Mouse (Mus musculus): ENCODE measurements around the gene Ccnd1. TPM values are rescaled to one million over a fixed set of nuclear protein-coding genes. Genes with fewer than 3 reads are reported as not detected.
"Not testable (repeated sequence)": the region's sequence is repeated elsewhere in the genome, so short reads cannot be mapped to it uniquely, and the experiment has no call there.

The Ccnd1 gene
- total RNA-seq, 2 experiments from 2014 or later = 28.1 to 37.0 TPM

DNA sequence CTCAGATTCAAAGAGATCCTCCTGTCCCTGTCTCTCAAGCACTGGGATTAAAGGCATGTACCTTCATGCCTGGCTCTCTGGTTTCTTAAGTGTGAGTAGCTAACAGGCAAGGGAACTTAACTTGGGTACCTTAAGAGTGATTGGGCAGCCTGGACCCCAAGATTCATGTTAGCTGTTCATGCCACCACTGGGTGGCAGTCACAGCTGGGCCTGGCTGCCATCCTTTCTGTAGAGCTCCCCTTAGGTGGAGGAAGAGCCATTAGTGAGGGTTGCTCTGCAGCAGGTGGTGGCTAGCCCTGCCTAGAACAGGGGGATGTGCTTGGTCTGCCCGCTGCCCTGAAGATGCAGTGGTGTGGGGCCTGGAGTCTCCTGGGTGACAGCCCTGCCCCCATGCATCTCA, 20.9 kb downstream of the Ccnd1 start:
- DNase-seq (ENCODE audit: extremely low spot score in 1 of 2, low spot score in 2 of 2) = no peak
- intact Hi-C loops (cut with DNase I) = no loop called here

DNA sequence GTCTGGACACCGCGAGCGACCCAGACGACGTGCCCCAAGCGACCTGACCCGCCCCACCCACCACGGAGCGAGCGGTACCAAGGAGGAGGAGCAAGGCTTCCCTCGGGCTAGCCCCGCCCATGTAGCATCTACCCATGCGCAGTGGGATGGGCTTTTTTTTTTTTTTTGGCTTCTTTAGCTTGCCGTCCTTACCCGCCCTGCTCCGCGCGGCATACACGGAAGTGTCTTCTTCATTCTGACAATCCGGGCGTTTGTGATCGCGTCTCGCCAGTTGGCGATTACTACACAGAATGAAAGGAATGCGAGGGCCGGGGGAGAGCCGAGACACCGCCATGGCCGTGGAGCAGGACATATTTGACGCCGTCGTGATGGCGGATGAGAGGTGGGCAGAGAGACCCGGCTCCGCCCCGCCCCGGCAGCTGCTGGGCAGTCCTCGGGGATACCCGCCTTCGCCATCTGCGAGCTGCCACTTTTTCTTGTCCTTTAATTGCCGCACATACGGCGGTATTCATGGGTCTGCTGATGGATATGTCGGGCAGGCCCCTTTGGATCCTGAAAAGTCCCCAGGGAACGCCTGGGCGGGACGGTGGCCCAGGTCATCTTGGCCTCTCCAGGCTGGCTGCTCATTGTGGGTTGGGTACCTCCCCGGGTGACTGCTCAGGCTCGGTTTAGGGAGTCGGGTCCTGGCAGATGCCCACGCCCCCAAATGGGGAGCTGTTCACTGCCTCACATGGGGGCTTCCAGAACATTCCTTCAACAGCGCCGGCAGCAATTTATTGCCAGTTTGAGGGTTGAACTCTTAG, 24.6 kb downstream of the Ccnd1 start, which contains the start of gene LTO1:
Gene LTO1, plus strand, starts transcription at position 153 of the 803 bp plus-strand sequence.
- DNase-seq (ENCODE audit: extremely low spot score in 1 of 2, low spot score in 2 of 2) = peak; percentile 87 to 94
- intact Hi-C loops (cut with DNase I) = no loop called here

DNA sequence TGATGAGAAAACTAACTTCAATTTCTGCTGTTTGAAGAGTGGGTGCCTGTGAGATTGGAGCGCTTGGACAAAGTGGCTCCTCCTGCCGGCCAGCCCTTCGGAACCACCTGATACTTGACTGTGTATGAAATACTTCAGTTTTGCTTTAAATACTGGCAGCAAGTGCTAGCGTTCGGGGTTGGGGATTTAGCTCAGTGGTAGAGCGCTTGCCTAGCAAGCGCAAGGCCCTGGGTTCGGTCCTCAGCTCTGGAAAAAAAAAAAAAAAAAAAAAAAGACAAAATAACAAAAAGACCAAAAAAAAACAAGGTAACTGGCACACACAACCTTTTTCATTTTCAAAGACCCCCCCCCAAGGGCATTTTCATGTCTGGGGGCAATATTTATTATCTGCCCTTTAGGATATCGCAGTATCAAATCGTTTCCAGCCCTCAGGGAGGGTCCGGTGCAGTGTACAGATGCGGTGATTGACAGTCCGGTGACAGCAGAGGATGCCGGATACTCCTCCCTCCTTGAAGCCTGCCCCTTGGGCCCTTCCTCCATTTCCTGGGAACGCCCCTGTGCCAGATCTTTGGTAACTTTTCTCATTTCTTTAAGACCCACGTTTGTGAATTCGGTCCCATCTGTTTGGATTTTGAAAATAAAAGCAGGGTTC, 25.3 kb downstream of the Ccnd1 start:
- peak; percentile 62 to 78 for DNase-seq (ENCODE audit: extremely low spot score in 1 of 2, low spot score in 2 of 2)
- intact Hi-C loops (cut with DNase I) = no loop called here

DNA sequence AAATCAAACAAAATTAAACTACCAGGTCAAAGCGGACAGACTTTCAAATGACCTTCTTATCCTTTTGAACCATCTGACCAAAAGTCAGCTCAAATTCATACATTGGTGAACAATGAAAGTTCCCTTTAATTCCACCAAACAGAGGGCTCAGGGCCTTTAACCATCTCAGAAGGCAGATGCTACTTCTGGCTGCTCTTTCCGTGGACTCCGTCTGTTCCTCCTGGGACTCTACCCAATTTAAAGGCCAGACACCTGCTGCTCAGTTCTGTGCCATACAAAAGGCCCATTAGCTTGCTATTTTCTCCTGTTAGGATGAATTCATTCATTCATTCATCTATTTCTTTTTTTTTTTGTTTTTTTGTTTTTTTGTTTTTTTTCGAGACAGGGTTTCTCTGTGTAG, 26.8 kb downstream of the Ccnd1 start:
- intact Hi-C loops (cut with DNase I) = no loop called here

DNA sequence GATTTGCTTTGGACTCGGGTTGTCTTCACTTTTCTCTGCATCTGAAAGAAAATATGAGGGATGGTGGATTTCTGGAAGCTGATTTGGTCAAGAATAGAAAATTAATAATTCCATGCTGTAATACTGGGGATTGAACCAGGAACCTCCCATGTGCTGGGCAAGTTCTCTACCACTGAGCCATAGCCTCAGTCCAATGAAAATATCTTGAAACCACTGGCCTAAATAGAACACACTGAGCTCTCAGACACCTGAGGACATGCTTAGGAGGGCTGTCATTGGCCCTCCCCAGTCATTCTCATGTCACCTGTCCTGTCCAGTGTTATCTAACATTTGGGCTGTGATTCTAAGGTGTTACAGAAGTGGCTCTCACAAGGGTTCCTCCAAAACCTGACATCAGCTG, 28.6 kb downstream of the Ccnd1 start:
- intact Hi-C loops (cut with DNase I) = no loop called here
- no peak for DNase-seq (ENCODE audit: extremely low spot score in 1 of 2, low spot score in 2 of 2)

More for the DNA sequence above, 26.8 kb downstream of the Ccnd1 start:
- DNase-seq (ENCODE audit: extremely low spot score in 1 of 2, low spot score in 2 of 2) = no peak

DNA sequence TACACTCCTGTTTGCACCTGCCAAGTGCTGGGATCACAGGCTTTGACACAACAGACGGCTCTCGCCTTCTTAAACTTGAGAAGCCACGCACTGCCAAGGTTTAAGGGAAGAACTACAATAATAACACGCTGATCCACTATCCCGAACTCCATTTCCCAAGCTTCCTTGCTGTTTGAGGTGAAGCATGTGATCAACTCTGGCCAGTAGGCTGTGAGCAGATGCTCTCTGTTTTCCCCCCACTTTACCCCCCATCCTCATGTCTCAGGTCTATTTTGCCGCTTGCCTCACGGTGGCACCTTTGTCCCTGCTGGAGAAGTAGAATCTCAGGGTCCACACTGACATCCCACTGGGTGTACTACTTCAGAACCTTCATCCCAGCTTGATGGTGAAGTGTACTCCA, 31.0 kb downstream of the Ccnd1 start:
- no peak for DNase-seq (ENCODE audit: extremely low spot score in 1 of 2, low spot score in 2 of 2)
- intact Hi-C loops (cut with DNase I) = loop anchor here (5.0 kb wide), 1 partner anchor 321 kb away; no protein-coding TSS in a partner anchor

DNA sequence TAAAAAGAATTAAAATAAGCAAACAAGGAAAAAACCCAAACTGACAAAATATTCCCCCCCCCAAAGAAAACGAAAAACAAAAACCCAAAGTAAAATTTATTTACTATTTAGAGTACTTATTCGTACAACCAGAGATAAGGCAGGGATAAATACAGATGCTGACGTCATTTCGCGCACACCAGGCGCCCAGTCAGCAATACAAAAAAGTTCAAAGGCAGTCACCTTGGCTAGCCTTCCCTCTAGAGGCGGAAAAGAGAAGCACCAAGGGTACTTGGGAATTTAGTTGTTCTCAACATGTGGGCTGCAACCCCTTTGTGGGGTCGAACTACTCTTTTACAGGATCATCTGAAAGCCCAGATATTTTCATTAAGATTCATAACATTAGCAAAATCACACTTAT, 31.9 kb downstream of the Ccnd1 start:
- intact Hi-C loops (cut with DNase I) = loop anchor here (5.0 kb wide), 1 partner anchor 320 kb away; no protein-coding TSS in a partner anchor
- DNase-seq (ENCODE audit: extremely low spot score in 1 of 2, low spot score in 2 of 2) = no peak

DNA sequence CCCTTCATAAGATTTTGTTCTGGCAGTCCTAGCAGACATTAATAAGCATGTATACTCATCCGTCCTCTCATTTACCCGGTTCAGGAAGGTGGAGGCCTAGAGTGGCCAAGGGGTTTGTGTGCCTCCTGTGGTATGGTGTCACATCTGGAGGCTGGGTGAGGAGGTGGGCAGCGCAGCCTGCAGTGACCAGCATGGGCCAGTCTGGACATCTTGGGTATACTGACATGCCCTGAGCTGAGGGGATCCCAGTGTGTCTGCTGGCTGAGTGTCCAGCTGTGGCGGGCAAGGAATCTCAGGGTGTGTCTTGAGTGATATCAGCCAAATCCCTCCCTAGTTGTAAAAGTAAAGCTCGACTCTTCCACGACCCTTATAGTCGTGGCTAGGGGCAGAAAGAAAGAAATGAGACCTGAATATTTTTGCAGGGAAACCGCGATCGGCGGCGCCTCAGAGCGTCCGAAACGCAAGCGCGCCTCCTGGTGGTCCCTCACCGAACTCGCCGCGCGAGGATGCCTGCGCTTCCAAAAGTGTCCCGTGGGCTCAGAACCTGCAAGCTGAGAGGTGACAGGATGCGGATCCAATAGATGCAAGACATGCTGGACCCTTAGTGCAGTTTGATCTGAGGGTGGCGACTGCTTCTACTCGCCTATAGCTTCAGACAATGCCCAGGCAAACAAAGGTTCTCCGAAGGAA, 32.9 kb downstream of the Ccnd1 start:
- intact Hi-C loops (cut with DNase I) = loop anchor here (5.0 kb wide), 1 partner anchor 320 kb away; no protein-coding TSS in a partner anchor
- peak in 1 of 2 experiments; percentile 73 for DNase-seq (ENCODE audit: extremely low spot score in 1 of 2, low spot score in 2 of 2)

DNA sequence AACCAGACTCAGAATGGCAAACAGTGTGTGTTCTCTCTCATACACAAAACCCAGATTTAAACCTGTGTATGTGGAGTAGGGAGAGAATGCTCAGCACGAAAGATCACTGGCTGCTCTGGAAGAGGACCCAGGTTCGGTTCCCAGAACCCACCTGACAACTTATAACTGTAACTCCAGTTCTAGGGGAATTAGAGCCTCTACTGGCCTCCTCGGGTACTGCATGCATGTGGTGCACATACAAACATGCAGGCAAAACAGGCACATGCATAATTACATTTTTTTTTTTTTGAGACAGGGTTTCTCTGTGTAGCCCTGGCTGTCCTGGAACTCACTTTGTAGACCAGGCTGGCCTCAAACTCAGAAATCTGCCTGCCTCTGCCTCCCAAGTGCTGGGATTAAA, 34.2 kb downstream of the Ccnd1 start:
- intact Hi-C loops (cut with DNase I) = loop anchor here (5.0 kb wide), 1 partner anchor 318 kb away; no protein-coding TSS in a partner anchor
- DNase-seq (ENCODE audit: extremely low spot score in 1 of 2, low spot score in 2 of 2) = not testable (repeated sequence)

DNA sequence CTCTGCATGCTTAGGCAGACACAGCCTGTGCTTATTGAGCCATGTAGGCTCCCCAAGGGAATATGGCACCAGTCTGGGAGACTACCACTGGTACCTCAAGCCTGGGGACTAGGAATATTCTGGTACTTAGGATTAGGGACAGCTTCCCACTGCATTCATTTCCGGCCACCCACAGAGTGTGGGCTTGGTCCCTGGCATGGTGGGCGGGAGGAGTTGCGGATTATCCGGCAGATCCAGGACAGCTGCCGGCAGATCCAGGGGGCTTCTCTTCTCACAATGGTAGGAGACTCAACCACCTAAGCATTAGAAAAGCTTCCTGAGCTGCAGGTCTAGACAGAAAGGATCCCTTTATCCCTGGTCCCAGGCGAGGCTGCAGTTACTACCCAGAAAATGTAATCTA, 41.2 kb downstream of the Ccnd1 start:
- DNase-seq (ENCODE audit: extremely low spot score in 1 of 2, low spot score in 2 of 2) = no peak
- intact Hi-C loops (cut with DNase I) = no loop called here

DNA sequence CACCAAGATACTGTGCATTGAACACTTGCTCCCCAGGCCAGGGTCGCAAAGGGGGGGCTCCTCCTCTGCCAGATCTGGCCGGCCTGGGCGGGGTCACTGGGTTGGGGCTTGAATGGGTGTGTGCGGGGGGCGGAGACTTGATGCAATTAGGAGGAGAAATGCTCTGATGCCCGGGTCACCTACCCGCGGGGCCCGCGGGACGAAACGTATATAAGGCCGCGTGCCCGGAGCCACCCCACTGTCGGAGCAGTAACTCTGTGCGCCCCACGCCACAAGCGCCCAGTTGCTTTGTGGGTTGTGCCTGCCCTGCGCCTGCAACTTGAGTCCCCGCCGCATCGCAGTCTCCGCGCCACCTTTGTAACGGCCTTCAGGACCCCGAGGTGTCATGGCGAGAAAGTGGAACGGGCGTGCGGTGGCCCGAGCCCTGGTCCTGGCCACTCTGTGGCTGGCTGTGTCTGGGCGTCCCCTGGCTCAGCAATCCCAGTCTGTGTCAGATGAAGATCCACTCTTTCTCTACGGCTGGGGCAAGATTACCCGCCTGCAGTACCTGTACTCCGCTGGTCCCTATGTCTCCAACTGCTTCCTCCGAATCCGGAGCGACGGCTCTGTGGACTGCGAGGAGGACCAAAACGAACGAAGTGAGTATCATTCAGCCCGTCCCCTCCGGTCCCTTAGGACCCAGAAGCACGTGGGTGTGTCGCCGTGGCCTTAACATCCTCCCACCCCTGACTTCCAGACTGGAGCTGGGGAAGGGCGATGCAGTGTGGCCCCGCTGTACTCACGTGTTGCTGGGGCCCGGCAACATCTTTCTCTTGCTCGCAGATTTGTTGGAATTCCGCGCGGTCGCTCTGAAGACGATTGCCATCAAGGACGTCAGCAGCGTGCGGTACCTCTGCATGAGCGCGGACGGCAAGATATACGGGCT, 43.2 kb downstream of the Ccnd1 start, which contains the start of gene Fgf15:
Gene Fgf15, plus strand, starts transcription at position 238 of the 925 bp plus-strand sequence.
- peak in 1 of 2 experiments; percentile 55 for DNase-seq (ENCODE audit: extremely low spot score in 1 of 2, low spot score in 2 of 2)
- intact Hi-C loops (cut with DNase I) = no loop called here

DNA sequence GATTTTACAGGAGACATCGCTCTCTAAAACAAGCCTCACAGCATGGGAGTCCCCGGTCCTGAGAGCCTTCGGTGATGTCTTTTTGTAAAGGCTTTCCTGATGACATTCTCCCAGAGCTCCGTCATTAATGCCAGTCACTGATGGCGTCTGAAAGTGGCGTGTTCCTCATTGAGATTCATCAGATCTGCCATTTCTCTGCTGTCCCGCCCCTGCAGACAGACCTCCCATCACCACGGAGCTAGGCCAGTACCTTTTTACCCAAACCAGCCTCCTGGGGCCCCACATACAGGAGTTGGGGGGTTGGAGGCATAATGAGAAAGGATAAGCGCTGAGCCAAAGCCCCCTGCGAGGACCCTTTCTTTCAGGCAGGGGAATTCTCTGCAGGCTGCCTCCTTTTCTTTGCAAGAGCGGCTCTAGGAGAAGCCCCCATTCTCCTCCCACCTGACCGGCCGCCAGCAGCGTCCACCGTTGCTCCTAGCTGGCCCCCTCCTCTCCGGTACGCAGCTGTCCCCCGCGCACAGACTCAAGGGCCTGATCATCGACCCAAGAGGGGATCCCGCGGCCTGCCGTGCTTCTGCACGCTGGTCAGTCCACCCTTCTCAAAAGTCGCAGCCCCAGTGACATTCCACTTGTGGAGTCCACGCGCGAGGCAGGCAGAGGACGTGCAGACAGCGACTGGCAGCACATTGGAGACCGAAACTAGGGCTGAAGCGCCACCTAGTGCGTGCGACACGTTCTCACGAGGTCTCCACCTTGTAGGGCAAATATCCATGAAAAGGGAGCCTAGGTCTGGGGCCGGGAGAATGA, 44.2 kb downstream of the Ccnd1 start:
- intact Hi-C loops (cut with DNase I) = no loop called here
- peak; percentile 48 to 83 for DNase-seq (ENCODE audit: extremely low spot score in 1 of 2, low spot score in 2 of 2)

DNA sequence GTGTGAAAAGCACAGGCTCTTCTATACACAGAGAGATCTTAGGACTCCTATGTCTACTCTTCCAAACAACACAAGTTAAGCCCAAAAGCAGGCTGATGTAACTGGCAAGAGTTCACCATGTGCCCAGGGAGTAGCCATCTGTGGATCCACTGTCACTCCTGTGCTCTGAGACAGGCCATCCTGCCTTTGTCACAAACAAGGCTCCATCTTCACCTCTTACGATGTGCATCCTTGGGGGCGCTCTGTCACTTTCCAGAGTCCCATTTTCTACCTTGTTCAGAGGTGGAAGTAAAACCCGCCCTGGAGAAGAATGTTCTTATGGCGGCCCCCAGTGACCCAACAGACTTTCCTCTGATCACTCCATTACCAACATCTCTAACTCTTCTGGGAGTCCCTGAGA, 45.0 kb downstream of the Ccnd1 start:
- intact Hi-C loops (cut with DNase I) = loop anchor here (1.0 to 5.0 kb wide), 3 partner anchors 52 to 307 kb away; no protein-coding TSS in a partner anchor
- no peak for DNase-seq (ENCODE audit: extremely low spot score in 1 of 2, low spot score in 2 of 2)

DNA sequence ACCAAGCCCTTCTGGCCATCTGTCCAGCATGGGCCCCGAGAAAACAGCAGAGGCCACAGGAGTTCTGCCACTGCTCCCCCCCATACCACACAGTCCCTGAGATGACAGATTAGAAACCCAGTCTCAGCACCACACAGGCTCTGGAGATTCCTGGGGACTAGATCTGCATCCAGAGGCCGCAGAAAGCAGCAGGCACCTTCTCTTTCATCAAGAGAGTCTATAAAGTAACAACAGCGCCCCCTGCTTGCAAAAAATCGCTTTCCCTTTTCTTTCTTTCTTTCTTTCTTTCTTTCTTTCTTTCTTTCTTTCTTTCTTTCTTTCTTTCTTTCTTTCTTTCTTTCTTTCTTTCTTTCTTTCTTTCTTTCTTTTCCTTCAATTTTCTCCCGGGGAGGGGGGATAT, 45.5 kb downstream of the Ccnd1 start:
- intact Hi-C loops (cut with DNase I) = loop anchor here (1.0 to 5.0 kb wide), 3 partner anchors 52 to 307 kb away; no protein-coding TSS in a partner anchor
- peak in 1 of 2 experiments; percentile 51 for DNase-seq (ENCODE audit: extremely low spot score in 1 of 2, low spot score in 2 of 2)

DNA sequence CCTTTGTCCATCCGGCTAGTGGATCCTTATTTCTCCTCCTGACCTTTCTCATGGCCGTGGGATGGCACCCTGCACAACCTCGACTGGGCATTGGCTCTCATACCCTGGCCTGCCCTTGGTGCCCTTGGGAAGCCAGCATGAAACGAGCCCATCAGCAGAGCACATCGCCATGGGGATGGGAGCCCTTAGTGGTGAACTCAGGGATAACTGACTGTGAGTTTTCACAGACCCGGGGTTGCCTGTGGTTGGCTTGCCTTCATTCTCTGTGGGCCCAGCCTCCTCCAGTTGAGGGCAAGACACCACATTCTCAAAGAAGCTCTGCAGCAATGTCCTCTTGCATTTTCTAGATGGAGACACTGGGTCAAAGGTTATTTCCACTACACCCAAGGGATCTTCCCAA, 47.4 kb downstream of the Ccnd1 start:
- DNase-seq (ENCODE audit: extremely low spot score in 1 of 2, low spot score in 2 of 2) = no peak
- intact Hi-C loops (cut with DNase I) = loop anchor here (5.0 kb wide), 2 partner anchors 50 to 305 kb away; no protein-coding TSS in a partner anchor

DNA sequence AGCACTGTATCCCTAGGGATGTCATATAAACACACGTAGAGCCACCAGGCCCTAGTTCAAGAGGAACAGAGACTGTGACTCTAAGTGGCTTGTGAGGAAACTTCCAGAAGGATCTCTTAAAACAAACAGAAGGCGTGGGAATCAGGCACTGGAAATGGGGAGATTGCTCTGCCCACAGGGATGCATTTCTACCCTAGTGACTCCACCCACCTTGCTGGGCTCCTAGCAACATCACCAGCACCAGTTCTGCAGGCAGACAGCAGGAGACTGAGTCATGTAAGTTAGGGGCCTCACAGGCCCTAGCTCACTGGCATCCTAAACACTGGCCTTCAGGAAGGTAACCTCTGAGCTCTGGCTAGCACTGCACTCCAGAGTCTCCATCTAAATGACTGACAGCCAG, 47.9 kb downstream of the Ccnd1 start:
- intact Hi-C loops (cut with DNase I) = loop anchor here (5.0 kb wide), 2 partner anchors 50 to 305 kb away; no protein-coding TSS in a partner anchor
- no peak for DNase-seq (ENCODE audit: extremely low spot score in 1 of 2, low spot score in 2 of 2)

DNA sequence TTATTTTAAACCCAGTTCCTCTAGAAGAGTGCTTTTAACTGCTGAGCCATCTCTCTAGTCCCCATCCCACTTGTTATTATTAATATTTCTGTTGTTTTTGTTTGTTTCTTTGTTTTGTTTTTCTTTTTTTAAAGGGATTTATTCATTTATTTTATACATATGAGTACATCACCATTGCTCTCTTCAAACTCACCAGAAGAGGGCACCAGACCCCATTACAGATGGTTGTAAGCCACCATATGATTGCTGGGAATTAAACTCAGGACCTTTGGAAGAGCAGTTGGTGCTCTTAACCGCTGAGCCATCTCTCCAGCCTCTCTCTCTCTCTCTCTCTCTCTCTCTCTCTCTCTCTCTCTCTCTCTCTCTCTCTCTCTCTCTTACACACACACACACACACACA, 49.1 kb downstream of the Ccnd1 start:
- DNase-seq (ENCODE audit: extremely low spot score in 1 of 2, low spot score in 2 of 2) = not testable (repeated sequence)
- intact Hi-C loops (cut with DNase I) = loop anchor here (5.0 kb wide), 2 partner anchors 48 to 303 kb away; no protein-coding TSS in a partner anchor

Data from left cerebral cortex, postnatal 10 days (tissue).